Mouse (Mus musculus): ENCODE measurements at regions not wholly inside any gene's neighbourhood (a gene's known extent, or its start where the extent isn't known, plus 50 kb on each side); places are given as distances from the start of the nearest gene placed in this dataset.
"Not testable (repeated sequence)": the region's sequence is repeated elsewhere in the genome, so short reads cannot be mapped to it uniquely, and the experiment has no call there.

DNA sequence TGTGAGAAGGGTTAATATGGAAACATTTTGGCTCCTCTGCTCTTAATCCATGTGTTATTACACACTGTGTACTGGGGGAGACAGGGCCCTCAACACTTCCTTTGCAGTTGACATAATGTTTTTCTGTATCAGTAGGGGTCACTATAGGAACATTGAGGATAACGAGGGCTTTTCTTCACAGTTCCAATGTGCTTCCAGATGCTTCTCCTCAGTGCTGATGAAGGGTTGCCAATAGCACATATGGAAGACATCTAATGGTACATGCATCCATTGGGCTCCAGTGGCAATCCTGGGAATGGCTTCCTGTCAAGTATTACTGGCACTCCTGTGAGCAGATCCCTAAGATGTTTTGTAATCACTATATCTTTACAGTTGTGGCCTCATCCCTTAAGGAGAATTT, 62.1 kb downstream of the Naa11 start:
- no peak for DNase-seq (ENCODE audit: low spot score in 2 of 2)

DNA sequence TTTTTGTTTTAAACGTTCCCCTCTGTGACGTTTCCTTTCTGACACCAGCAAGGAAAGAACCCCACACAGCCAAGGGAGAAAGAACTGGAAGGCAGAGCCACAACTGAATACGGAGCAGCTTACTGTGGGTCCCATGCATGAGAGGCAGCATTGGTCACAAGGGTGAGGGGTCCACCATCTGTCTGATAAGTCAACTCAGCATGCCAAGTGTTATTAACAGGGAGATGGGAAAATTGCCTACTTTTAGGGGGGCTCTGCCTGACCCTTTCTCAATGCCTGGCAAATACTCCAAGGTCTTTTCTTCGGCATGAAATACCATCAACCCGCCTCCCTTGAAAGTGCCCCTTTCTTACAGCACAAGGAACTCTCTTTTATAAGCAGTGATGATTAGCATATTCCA, 66.3 kb downstream of the Naa11 start:
- DNase-seq (ENCODE audit: low spot score in 2 of 2) = no peak

GRCm38 (mm10) chr5:97323873-97324272, 68.3 kb downstream of the Naa11 start:
- no peak for DNase-seq (ENCODE audit: low spot score in 2 of 2)

DNA sequence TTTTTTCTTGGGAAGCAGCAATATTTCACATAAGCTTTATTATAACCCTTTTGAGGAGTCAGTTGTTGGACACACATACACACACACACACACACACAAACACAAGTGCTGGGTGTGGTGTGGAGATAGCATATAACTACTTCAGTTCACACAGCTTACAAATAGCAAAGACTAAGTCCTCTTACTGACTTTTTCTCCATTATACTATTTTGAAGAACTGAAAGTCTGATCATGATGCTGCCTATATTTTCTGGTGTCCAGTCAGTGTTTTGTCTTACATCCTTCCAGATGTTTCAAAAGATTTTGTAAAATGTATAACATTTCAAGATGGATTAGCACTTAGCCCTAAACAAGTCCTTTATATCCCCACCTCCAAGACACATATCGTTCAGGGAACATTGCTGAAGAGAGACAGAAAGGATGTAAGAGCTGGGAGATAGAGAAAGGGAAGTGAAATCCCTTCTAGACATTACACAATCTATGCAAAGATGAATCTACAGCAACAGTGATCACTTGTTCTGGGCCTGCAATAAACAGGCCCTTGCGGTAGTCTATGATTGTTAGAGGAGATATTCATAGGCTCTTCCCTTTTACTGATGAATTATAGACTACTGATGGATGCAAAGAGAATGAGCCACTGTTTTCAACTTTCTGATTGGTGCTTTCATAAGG, 72.2 kb downstream of the Naa11 start:
- no peak for DNase-seq (ENCODE audit: low spot score in 2 of 2)

DNA sequence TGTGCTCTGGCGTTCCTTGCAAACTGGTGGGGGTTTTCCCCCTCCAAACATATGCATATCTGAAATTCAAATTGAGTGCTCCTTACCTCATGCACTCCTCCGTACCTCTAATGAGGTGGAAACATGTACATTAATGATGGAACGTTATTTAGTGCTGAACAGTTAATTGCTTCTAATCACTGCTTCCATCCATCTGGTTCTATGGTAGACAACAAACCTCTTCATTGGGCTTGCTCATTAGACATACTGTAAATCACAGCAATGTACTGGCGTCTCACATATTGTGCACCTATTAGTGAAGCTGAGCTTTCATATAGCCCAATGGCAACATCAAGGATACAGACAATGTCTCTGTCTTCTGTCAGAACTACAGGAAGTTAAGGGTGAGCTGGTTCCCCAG, 85.3 kb downstream of the Naa11 start:
- no peak for DNase-seq (ENCODE audit: low spot score in 2 of 2)

DNA sequence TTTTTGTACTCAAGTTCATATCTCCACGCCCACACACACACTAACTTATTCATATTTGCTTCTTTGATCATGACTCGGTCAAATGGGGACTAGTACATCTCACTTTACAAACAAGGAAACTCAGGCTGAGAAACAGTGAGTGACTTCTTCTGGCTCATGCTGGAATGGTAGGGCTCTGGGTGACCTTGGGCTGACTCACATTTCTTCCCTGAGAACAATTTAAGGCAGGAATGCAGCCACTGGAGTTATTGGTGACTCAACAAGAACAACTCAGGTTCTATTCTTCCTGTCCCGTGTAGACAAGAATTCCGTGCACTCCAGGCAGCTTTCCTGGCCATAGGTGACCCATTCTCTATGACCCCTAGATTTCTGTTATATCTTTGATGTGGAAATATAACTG, 87.3 kb downstream of the Naa11 start:
- DNase-seq (ENCODE audit: low spot score in 2 of 2) = no peak

- DNase-seq (ENCODE audit: low spot score in 2 of 2) = no peak
Measured at GRCm38 (mm10) chr5:97301621-97302020, 90.6 kb downstream of the Naa11 start.

DNA sequence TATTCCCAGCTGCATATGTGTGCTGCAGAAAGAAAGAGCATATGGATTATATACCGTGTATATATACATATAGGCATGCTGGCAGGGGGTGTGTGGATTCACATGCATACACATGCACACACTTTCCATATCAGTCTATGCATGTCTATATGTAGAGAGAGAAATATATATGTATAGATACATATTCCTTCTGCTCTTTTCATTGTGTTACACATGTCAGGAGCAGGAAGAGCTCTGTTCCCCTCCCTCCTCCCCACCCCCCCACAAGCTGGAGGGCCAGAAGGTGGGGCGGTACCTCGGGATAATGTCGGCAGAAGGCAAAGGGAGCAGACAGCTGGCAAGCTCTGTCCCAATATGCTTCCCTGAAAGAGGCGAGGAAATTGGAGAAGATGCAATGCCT, 91.3 kb downstream of the Naa11 start:
- DNase-seq (ENCODE audit: low spot score in 2 of 2) = peak; percentile 38 to 43

- DNase-seq (ENCODE audit: low spot score in 2 of 2) = no peak
Measured at GRCm38 (mm10) chr5:97300114-97300840, 91.9 kb downstream of the Naa11 start.

- no peak for DNase-seq (ENCODE audit: low spot score in 2 of 2)
Measured at GRCm38 (mm10) chr5:97299631-97300030, 92.5 kb downstream of the Naa11 start.

DNA sequence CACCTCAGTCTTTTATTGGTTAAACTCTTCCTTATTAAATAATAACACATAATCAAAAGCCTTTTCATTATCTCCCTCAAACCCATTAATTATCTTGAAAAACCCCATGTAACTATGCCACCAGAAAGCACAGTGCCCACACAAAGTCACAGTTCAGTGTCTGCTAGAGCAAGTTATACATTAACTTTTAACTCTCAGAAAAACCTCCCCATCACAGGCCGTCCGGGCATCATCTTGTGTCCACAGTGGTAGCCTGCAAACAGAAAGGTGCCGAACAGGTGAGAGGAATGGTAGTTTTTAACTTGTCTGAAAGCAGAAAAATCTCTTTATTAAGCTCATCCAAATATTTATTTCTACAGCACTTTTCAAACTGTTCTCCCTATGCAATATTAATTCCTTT, 96.0 kb downstream of the Naa11 start:
- DNase-seq (ENCODE audit: low spot score in 2 of 2) = no peak

- DNase-seq (ENCODE audit: low spot score in 2 of 2) = no peak
Measured at GRCm38 (mm10) chr5:97290166-97290681, 102.0 kb downstream of the Naa11 start.

GRCm38 (mm10) chr5:97289401-97290165, 102.6 kb downstream of the Naa11 start:
- DNase-seq (ENCODE audit: low spot score in 2 of 2) = peak in 1 of 2 experiments; percentile 21

DNA sequence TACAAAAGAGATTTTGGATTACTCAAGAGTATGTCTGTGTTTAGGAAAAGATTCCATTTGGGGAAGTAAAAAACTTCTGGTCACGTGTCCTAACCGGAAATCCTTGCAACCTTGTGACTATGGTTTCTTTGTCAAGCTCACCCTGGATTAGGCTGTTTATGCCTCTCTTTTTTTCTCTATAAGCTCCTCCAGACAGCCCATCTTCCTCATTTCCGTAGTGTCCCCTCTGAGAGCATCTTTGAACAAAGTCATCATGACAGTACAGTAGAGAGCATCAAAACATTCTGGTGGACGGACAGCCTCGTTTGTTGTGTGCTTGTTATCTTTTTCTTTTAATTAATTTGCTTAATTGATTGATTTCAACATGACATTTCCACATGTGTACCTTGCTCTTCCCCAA, 112.7 kb downstream of the Naa11 start:
- DNase-seq (ENCODE audit: low spot score in 2 of 2) = no peak

DNA sequence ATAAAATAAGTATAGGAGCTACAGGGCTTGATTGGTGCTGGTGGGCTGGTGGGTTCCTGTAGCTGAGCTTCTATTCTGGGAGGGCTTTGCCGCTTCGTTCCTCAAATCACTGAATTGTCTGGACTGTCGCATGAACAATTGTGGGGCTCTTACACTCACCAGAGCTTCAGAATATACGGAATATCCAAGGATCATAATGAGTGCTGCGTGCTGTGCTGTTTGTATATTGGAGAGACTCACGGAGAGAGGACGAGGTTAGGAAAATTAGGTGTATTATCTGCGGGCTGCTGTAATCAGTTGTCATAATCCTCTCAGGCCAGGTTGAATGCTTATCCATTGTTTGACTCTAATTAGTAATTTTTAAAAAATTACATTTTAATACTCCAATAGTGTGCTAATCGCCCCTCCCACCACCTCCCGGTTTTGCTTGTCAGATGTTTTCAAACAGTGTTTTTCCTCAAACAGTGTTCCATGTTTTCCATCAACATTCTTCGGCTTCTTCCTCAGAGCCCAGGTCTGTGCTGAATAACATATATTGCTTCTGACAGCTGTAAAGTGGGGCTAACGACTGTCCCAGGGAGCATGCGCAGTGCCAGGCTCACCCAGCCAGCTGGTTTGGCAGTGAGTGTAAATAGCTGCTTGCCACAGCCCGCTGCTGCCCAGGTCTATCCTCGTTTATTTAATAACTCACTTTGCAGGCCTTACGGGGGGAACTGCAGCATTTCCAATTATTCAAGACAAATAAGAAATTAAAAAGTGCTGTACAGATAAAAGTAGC, 114.2 kb downstream of the Naa11 start:
- DNase-seq (ENCODE audit: low spot score in 2 of 2) = no peak

DNA sequence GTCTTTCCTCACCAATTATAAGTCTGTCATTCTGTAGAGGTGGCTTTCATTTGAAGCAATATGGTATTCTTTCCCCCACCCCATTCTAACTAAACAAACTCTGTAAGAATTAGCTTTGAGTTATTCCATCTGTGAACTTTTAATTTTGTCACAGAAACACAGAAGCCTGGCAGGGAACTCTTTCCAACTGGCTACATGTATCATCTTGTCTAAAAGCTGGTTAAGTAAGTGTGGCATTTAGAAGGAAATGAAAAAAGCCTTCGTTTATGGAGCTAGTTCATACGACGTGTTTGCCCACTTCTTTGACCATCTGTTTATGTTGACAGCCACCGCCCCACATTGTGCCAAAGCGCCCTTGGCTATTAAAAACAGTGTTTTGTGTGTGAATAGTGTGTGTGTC, 115.5 kb downstream of the Naa11 start:
- DNase-seq (ENCODE audit: low spot score in 2 of 2) = no peak

GRCm38 (mm10) chr5:97264666-97265065, 127.5 kb downstream of the Naa11 start:
- not testable (repeated sequence) for DNase-seq (ENCODE audit: low spot score in 2 of 2)

DNA sequence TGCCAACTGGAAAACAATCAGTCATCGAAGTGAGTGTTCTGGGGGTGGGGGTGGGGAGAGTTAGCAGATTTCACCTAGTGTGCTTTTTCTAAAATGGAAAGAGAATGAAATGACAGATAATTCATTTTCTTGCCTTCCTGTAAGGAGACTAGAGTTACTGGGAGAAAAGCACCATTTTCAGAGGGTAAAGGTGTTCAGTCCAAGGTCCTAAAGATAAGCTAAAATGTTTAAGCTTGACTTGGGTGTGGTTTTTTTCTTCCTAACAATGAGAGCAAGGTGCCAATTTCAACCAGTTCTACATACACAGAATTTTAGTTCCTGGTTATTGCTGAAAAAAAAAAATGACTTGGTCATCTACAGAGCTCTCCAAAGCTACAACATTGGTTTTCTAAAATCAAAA, 135.1 kb downstream of the Naa11 start:
- DNase-seq (ENCODE audit: low spot score in 2 of 2) = no peak

DNA sequence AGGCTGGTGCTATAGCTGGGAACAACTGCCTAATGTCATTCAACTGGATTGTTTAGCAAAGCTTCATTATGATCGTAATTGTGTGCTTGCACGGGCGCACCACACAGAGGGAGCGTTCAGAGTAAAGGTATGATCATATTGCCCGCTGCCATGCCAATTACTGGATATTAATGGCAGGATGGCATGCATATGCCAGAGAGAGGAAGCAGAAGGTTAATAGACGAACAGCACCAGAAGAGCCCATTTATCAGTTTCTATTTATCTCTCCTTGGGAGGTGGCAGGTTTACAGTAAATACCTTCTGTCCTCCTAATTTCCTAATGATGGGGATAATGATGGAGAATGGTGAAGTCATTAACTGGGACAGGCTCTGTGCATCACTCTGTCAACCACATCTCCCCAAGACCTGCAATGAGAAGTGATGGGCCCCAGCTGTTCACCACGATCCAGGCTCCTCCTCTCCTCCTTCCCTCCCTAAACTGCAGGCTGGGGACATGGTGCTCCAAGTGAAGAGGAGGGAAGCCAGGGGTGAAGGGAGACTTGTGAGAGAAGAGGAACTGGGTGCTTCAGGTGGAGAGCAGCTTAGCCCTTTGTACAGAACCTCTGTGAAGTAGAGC, 135.6 kb downstream of the Naa11 start:
- DNase-seq (ENCODE audit: low spot score in 2 of 2) = no peak

GRCm38 (mm10) chr5:97236930-97237329, 125.5 kb upstream of the Paqr3 start:
- DNase-seq (ENCODE audit: low spot score in 2 of 2) = no peak

DNA sequence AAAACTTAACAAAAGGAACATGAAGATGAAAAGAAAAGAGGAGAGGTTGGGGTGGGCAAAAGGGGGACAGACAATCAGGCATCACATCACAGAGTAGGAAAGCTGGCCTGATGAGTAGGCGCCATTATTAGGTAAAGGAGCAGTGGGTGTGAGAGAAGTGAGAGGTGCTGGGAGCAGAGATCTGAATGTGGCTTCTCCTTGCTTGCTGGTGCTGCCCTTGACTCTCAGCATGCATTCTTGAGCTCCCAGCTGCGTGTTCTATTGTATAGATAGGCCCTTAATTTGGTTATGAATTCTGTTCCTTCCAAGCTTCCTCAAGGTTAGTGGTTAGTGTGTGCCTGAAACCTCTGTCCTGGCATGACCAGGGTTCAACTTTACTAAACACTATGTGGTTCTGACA, 115.0 kb upstream of the Paqr3 start:
- no peak for DNase-seq (ENCODE audit: low spot score in 2 of 2)

All from frontal cortex, postnatal 14 days (tissue).